Mouse (Mus musculus): ENCODE measurements around the gene Atg4a-ps. TPM values are rescaled to one million over a fixed set of nuclear protein-coding genes. Genes with fewer than 3 reads are reported as not detected.

Atg4a-ps gene
- polyA plus RNA-seq, 1 experiment from 2014 or later, result not detected

- H3K27me3 ChIP-seq (replicated peaks), result no peaks in the 10 kb centered on the region
- no peak overlapping the region for H3K27ac ChIP-seq
- no peaks in the 10 kb centered on the region for H3K9me3 ChIP-seq
- 83% methylated on average over 7 of the region's 7 CpGs for WGBS
- H3K4me3 ChIP-seq (replicated peaks), result no peak overlapping the region
- H3K36me3 ChIP-seq, result no peaks in the 10 kb centered on the region
- ATAC-seq, result no peak
- no peaks in the 10 kb centered on the region for H3K4me1 ChIP-seq (replicated peaks)
- H3K4me2 ChIP-seq (replicated peaks), result no peak overlapping the region
- H3K9ac ChIP-seq, result no peak overlapping the region
Measured at GRCm38 (mm10) chr3:103595271-103595810, 50.5 kb downstream of the Atg4a-ps start.

Other genes starting within 250 kb of the Atg4a-ps start
- gene Syt6, start 70.8 kb downstream of the Atg4a-ps start, polyA plus RNA-seq (2015; fragmentation: Nextera tagmentation; extraction: Ambion mirVana), result 1.1 and 1.5 TPM in 2 replicates
- 45.4 and 47.4 TPM in 2 replicates for gene Olfml3, start 91.9 kb upstream of the Atg4a-ps start, polyA plus RNA-seq (2015; fragmentation: Nextera tagmentation; extraction: Ambion mirVana)
- gene Gm10964, start 93.3 kb upstream of the Atg4a-ps start, polyA plus RNA-seq (2015; fragmentation: Nextera tagmentation; extraction: Ambion mirVana), result not detected in 2 replicates
- gene Hipk1, start 145.5 kb upstream of the Atg4a-ps start, polyA plus RNA-seq (2015; fragmentation: Nextera tagmentation; extraction: Ambion mirVana), result 8.7 and 9.8 TPM in 2 replicates
- gene Dclre1b, start 163.4 kb upstream of the Atg4a-ps start, polyA plus RNA-seq (2015; fragmentation: Nextera tagmentation; extraction: Ambion mirVana), result 21.5 and 22.1 TPM in 2 replicates
- 19.4 and 20.6 TPM in 2 replicates for gene Ap4b1, start 163.5 kb upstream of the Atg4a-ps start, polyA plus RNA-seq (2015; fragmentation: Nextera tagmentation; extraction: Ambion mirVana)
- not detected in 2 replicates for gene Gm43064, start 163.5 kb upstream of the Atg4a-ps start, polyA plus RNA-seq (2015; fragmentation: Nextera tagmentation; extraction: Ambion mirVana)
- 4.4 and 9.1 TPM in 2 replicates for gene Bcl2l15, start 186.5 kb upstream of the Atg4a-ps start, polyA plus RNA-seq (2015; fragmentation: Nextera tagmentation; extraction: Ambion mirVana)
- 1.4 and 1.9 TPM in 2 replicates for gene Ptpn22, start 213.7 kb upstream of the Atg4a-ps start, polyA plus RNA-seq (2015; fragmentation: Nextera tagmentation; extraction: Ambion mirVana)

All from intestine, embryonic 15.5 days (tissue).